Mouse (Mus musculus): ENCODE measurements around the gene Scn9a. TPM values are rescaled to one million over a fixed set of nuclear protein-coding genes. Genes with fewer than 3 reads are reported as not detected.
A peak's percentile ranks its signal among the peaks of the same experiment; 100 is the strongest.

Scn9a gene
- polyA plus RNA-seq, 1 experiment = 0.29 TPM

DNA sequence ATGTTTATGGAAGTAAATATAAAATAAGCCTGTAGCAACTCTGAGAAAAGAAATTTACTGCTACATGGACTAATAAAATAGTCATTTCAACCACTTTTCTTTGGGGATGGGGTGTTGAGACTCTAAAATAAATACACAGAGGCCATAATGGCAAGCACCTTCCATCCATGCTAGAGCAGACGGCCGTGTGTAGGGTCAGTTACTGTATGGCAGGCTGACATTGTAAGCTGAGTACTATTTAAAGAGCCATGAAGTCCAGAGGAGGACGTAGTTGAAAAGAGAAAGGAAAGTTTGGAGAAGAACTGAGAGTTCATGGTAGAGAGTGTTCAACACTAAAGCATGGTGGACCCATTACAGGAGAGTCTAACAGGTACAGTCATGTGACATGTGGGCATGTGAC, 86.5 kb downstream of the Scn9a start:
- H3K36me3 ChIP-seq (ENCODE audit: control insufficient read depth, insufficient read depth) = no peaks in the 10 kb centered on the region
- H3K79me2 ChIP-seq (ENCODE audit: control insufficient read depth, insufficient read depth) = no peaks in the 10 kb centered on the region
- H3K79me3 ChIP-seq (ENCODE audit: low read depth) = no peaks in the 10 kb centered on the region
- H3K27me3 ChIP-seq (ENCODE audit: control insufficient read depth, insufficient read depth, insufficient read length) = no peaks in the 10 kb centered on the region
- TF ChIP-seq MAX (IDR thresholded peaks at IDR 0.05) = no peak
- TF ChIP-seq CTCF (IDR thresholded peaks at IDR 0.05; ENCODE audit: control insufficient read depth, insufficient read depth, insufficient read length) = no peak
- no peak for TF ChIP-seq USF1 (IDR thresholded peaks at IDR 0.05; ENCODE audit: low read depth)
- no peak for TF ChIP-seq CEBPB (IDR thresholded peaks at IDR 0.05; ENCODE audit: low read depth)
- TF ChIP-seq MYOG (IDR thresholded peaks at IDR 0.05; ENCODE audit: control insufficient read depth, extremely low read depth, insufficient read length) = no peak
- TF ChIP-seq MYOD1 (IDR thresholded peaks at IDR 0.05; ENCODE audit: control insufficient read depth, insufficient read length, low read depth) = no peak
- H3ac ChIP-seq (ENCODE audit: control insufficient read depth, insufficient read length, low read depth) = no peak overlapping the region
- no peak overlapping the region for H3K4me3 ChIP-seq (ENCODE audit: insufficient read depth, poor library complexity, severe bottlenecking)

DNA sequence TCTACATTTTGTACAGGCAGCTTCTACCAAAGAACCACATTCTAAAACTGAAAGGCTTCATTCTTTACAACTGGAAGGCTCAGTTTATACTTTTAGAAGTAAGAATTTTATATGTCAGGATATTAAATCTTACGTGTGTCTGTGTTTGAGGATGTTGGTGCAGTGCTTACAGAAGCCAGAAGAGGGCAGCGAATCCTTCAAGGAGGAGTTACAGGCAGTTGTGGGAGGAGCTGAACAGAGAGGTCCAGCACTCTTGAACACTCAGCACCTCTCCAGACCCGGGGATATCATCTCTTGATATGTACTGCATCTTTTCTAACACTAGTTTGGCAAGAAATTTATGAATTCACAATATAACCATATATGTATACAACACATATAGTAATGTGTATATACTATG, 114.8 kb downstream of the Scn9a start:
- TF ChIP-seq USF1 (IDR thresholded peaks at IDR 0.05; ENCODE audit: low read depth) (no peak), MYOG (IDR thresholded peaks at IDR 0.05; ENCODE audit: control insufficient read depth, extremely low read depth, insufficient read length) (no peak), FOSL1 (IDR thresholded peaks at IDR 0.05; ENCODE audit: insufficient read depth, low read length, poor library complexity, severe bottlenecking) (no peak), MYOD1 (IDR thresholded peaks at IDR 0.05; ENCODE audit: control insufficient read depth, insufficient read length, low read depth) (no peak)
- no peaks in the 10 kb centered on the region for H3K27me3 ChIP-seq (ENCODE audit: control insufficient read depth, insufficient read depth, insufficient read length)

DNA sequence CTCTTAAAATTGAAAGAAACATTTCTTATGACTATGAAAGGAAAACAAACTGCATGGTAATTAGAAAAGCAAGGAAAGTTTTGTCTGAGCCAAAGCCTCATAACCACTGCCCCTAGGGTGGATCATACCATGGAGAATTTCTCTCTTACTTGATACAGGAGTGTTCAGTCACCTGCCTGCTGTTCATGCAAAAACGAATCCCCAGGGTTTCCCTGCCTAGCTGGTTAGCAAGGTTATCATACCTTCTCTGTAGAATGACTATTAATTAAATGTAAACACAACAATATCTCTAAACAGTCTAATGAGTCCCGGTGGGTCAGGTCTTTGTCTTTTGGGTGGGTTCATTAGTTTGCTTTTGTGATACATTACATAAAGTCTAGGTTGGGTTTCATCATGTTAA, 123.3 kb downstream of the Scn9a start:
- no peaks in the 10 kb centered on the region for H3K36me3 ChIP-seq (ENCODE audit: control insufficient read depth, insufficient read depth)
- no peaks in the 10 kb centered on the region for H3K79me3 ChIP-seq (ENCODE audit: low read depth)
- no peaks in the 10 kb centered on the region for H3K79me2 ChIP-seq (ENCODE audit: control insufficient read depth, insufficient read depth)
- no peak overlapping the region for H3K4me3 ChIP-seq (ENCODE audit: insufficient read depth, poor library complexity, severe bottlenecking)
- H3ac ChIP-seq (ENCODE audit: control insufficient read depth, insufficient read length, low read depth) = no peak overlapping the region
- TF ChIP-seq FOSL1 (IDR thresholded peaks at IDR 0.05; ENCODE audit: insufficient read depth, low read length, poor library complexity, severe bottlenecking) = no peak
- no peaks in the 10 kb centered on the region for H3K27me3 ChIP-seq (ENCODE audit: control insufficient read depth, insufficient read depth, insufficient read length)

More for the DNA sequence above, 114.8 kb downstream of the Scn9a start:
- Histone ChIP-seq H3K79me2 (ENCODE audit: control insufficient read depth, insufficient read depth) (no peaks in the 10 kb centered on the region), H3ac (ENCODE audit: control insufficient read depth, insufficient read length, low read depth) (no peak overlapping the region), H3K4me3 (ENCODE audit: insufficient read depth, poor library complexity, severe bottlenecking) (no peak overlapping the region), H3K79me3 (ENCODE audit: low read depth) (no peaks in the 10 kb centered on the region), H3K36me3 (ENCODE audit: control insufficient read depth, insufficient read depth) (no peaks in the 10 kb centered on the region)

GRCm38 (mm10) chr2:66508032-66508431, 126.7 kb downstream of the Scn9a start:
- no peaks in the 10 kb centered on the region for H3K79me3 ChIP-seq (ENCODE audit: low read depth)
- H3K4me3 ChIP-seq (ENCODE audit: insufficient read depth, poor library complexity, severe bottlenecking) = no peak overlapping the region
- no peaks in the 10 kb centered on the region for H3K36me3 ChIP-seq (ENCODE audit: control insufficient read depth, insufficient read depth)
- H3K79me2 ChIP-seq (ENCODE audit: control insufficient read depth, insufficient read depth) = no peaks in the 10 kb centered on the region
- H3K27me3 ChIP-seq (ENCODE audit: control insufficient read depth, insufficient read depth, insufficient read length) = no peaks in the 10 kb centered on the region
- no peak overlapping the region for H3ac ChIP-seq (ENCODE audit: control insufficient read depth, insufficient read length, low read depth)
- TF ChIP-seq FOSL1 (IDR thresholded peaks at IDR 0.05; ENCODE audit: insufficient read depth, low read length, poor library complexity, severe bottlenecking) (peak; percentile 100), MYOD1 (IDR thresholded peaks at IDR 0.05; ENCODE audit: control insufficient read depth, insufficient read length, low read depth) (peak; percentile 57), CEBPB (IDR thresholded peaks at IDR 0.05; ENCODE audit: low read depth) (peak; percentile 27), CTCF (IDR thresholded peaks at IDR 0.05; ENCODE audit: control insufficient read depth, insufficient read depth, insufficient read length) (no peak), MAX (IDR thresholded peaks at IDR 0.05) (peak; percentile 78), MYOG (IDR thresholded peaks at IDR 0.05; ENCODE audit: control insufficient read depth, extremely low read depth, insufficient read length) (no peak), USF1 (IDR thresholded peaks at IDR 0.05; ENCODE audit: low read depth) (peak; percentile 17)

- Histone ChIP-seq H3K79me2 (ENCODE audit: control insufficient read depth, insufficient read depth) (no peaks in the 10 kb centered on the region), H3K36me3 (ENCODE audit: control insufficient read depth, insufficient read depth) (no peaks in the 10 kb centered on the region), H3K27me3 (ENCODE audit: control insufficient read depth, insufficient read depth, insufficient read length) (no peaks in the 10 kb centered on the region), H3ac (ENCODE audit: control insufficient read depth, insufficient read length, low read depth) (no peak overlapping the region), H3K4me3 (ENCODE audit: insufficient read depth, poor library complexity, severe bottlenecking) (no peak overlapping the region), H3K79me3 (ENCODE audit: low read depth) (no peaks in the 10 kb centered on the region)
- TF ChIP-seq MYOD1 (IDR thresholded peaks at IDR 0.05; ENCODE audit: control insufficient read depth, insufficient read length, low read depth) (no peak), MYOG (IDR thresholded peaks at IDR 0.05; ENCODE audit: control insufficient read depth, extremely low read depth, insufficient read length) (no peak), MAX (IDR thresholded peaks at IDR 0.05) (no peak), FOSL1 (IDR thresholded peaks at IDR 0.05; ENCODE audit: insufficient read depth, low read length, poor library complexity, severe bottlenecking) (no peak), CEBPB (IDR thresholded peaks at IDR 0.05; ENCODE audit: low read depth) (no peak), USF1 (IDR thresholded peaks at IDR 0.05; ENCODE audit: low read depth) (no peak), CTCF (IDR thresholded peaks at IDR 0.05; ENCODE audit: control insufficient read depth, insufficient read depth, insufficient read length) (no peak)
Measured at GRCm38 (mm10) chr2:66507616-66508015, 127.1 kb downstream of the Scn9a start.

DNA sequence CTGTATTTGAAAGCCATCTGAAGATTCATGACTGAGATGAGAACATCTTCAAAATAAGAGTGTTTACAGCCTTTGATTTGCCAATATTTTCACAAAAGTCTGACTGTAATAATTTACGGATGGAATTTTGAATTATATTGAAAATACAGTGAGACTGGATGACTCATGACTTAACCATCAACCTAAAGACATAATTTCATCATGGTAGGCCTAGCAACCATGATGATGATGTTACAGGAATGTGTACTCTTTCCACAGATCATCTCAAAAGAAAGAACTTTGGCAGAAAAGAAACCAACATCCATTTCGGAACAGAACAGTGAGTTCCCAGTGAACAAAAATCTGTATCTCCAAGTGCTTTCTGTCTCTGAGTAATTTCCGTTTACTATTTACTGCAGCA, 132.6 kb downstream of the Scn9a start:
- Histone ChIP-seq H3K36me3 (ENCODE audit: control insufficient read depth, insufficient read depth) (no peaks in the 10 kb centered on the region), H3K4me3 (ENCODE audit: insufficient read depth, poor library complexity, severe bottlenecking) (no peak overlapping the region), H3K27me3 (ENCODE audit: control insufficient read depth, insufficient read depth, insufficient read length) (no peaks in the 10 kb centered on the region), H3ac (ENCODE audit: control insufficient read depth, insufficient read length, low read depth) (no peak overlapping the region), H3K79me2 (ENCODE audit: control insufficient read depth, insufficient read depth) (no peaks in the 10 kb centered on the region), H3K79me3 (ENCODE audit: low read depth) (no peaks in the 10 kb centered on the region)
- no peak for TF ChIP-seq MAX (IDR thresholded peaks at IDR 0.05)
- no peak for TF ChIP-seq MYOG (IDR thresholded peaks at IDR 0.05; ENCODE audit: control insufficient read depth, extremely low read depth, insufficient read length)
- no peak for TF ChIP-seq USF1 (IDR thresholded peaks at IDR 0.05; ENCODE audit: low read depth)
- TF ChIP-seq MYOD1 (IDR thresholded peaks at IDR 0.05; ENCODE audit: control insufficient read depth, insufficient read length, low read depth) = no peak
- TF ChIP-seq CEBPB (IDR thresholded peaks at IDR 0.05; ENCODE audit: low read depth) = peak; percentile 62
- no peak for TF ChIP-seq FOSL1 (IDR thresholded peaks at IDR 0.05; ENCODE audit: insufficient read depth, low read length, poor library complexity, severe bottlenecking)
- no peak for TF ChIP-seq CTCF (IDR thresholded peaks at IDR 0.05; ENCODE audit: control insufficient read depth, insufficient read depth, insufficient read length)

All from C2C12 (cell line).